Mouse (Mus musculus) thymus, postnatal 36 days (tissue): ENCODE measurements around the gene Zfp445.
A peak's percentile ranks its signal among the peaks of the same experiment; 100 is the strongest.
"Not testable (repeated sequence)": the region's sequence is repeated elsewhere in the genome, so short reads cannot be mapped to it uniquely, and the experiment has no call there.

Experiments used
- DNase-seq, 2 experiments: peaks; one replicate each; pipeline ENCODE4 v3.0.0; 2022; ENCODE audit warnings: mixed read lengths in 2 of 2

Gene Zfp445

GRCm38 (mm10) chr9:122865697-122866166 lies at the start of gene Zfp445:
TSS of gene Zfp445 (minus strand) at chr9:122866006.
- DNase-seq, result peak; percentile 76 to 83

GRCm38 (mm10) chr9:122902717-122903535 lies 37.1 kb upstream of the Zfp445 start:
- no peak for DNase-seq

GRCm38 (mm10) chr9:122901047-122901446 lies 35.2 kb upstream of the Zfp445 start:
- DNase-seq, result no peak

GRCm38 (mm10) chr9:122886372-122887179 lies 20.8 kb upstream of the Zfp445 start:
- peak; percentile 62 for DNase-seq

GRCm38 (mm10) chr9:122885385-122885784 lies 19.6 kb upstream of the Zfp445 start, which contains the start of gene Zkscan7:
TSS of gene Zkscan7 (plus strand) at chr9:122885685.
- no peak for DNase-seq

GRCm38 (mm10) chr9:122875145-122875544 lies 9.3 kb upstream of the Zfp445 start:
- DNase-seq, result no peak

- no peak for DNase-seq
These were observed 8.8 kb upstream of the Zfp445 start for GRCm38 (mm10) chr9:122874653-122875052.

- DNase-seq, result no peak
These were observed 6.8 kb upstream of the Zfp445 start for GRCm38 (mm10) chr9:122872595-122872994.

- no peak for DNase-seq
These were observed 386 bp upstream of the Zfp445 start for GRCm38 (mm10) chr9:122866192-122866591.

- DNase-seq, result no peak
These were observed 958 bp downstream of the Zfp445 start for GRCm38 (mm10) chr9:122864848-122865247.

GRCm38 (mm10) chr9:122863731-122864130 lies 2.1 kb downstream of the Zfp445 start:
- DNase-seq, result no peak

- no peak for DNase-seq
These were observed 5.1 kb downstream of the Zfp445 start for GRCm38 (mm10) chr9:122860752-122861151.

GRCm38 (mm10) chr9:122856716-122857115 lies 9.1 kb downstream of the Zfp445 start:
- DNase-seq, result no peak

GRCm38 (mm10) chr9:122855617-122856016 lies 10.2 kb downstream of the Zfp445 start:
- no peak for DNase-seq

GRCm38 (mm10) chr9:122855141-122855540 lies 10.7 kb downstream of the Zfp445 start:
- not testable (repeated sequence) for DNase-seq

- no peak for DNase-seq
These were observed 11.3 kb downstream of the Zfp445 start for GRCm38 (mm10) chr9:122854526-122854925.

- DNase-seq, result not testable (repeated sequence)
These were observed 17.9 kb downstream of the Zfp445 start for GRCm38 (mm10) chr9:122847811-122848311.

GRCm38 (mm10) chr9:122846156-122846555 lies 19.6 kb downstream of the Zfp445 start:
- no peak for DNase-seq

- no peak for DNase-seq
These were observed 20.2 kb downstream of the Zfp445 start for GRCm38 (mm10) chr9:122845621-122846020.

- no peak for DNase-seq
These were observed 22.0 kb downstream of the Zfp445 start, which contains the start of gene Gm35549 for GRCm38 (mm10) chr9:122843760-122844159. TSS of gene Gm35549 (minus strand) at chr9:122844035.

GRCm38 (mm10) chr9:122837680-122838079 lies 28.1 kb downstream of the Zfp445 start:
- peak; percentile 14 to 33 for DNase-seq

GRCm38 (mm10) chr9:122837216-122837615 lies 28.6 kb downstream of the Zfp445 start:
- no peak for DNase-seq

- no peak for DNase-seq
These were observed 29.0 kb downstream of the Zfp445 start for GRCm38 (mm10) chr9:122836790-122837189.
